Mouse (Mus musculus) MEL (cell line): ENCODE measurements around the gene Grk2. TPM values are rescaled to one million over a fixed set of nuclear protein-coding genes. Genes with fewer than 3 reads are reported as not detected.
A peak's percentile ranks its signal among the peaks of the same experiment; 100 is the strongest.

Experiments
- DNase-seq: peaks from one replicate; pipeline ENCODE4 v3.0.0; 2011; ENCODE audit warnings: low read depth, low spot score
- H3K27ac ChIP-seq: 2 replicates; pipeline ENCODE4 v1.5.1; 2012; ENCODE audit warnings: low read depth, mild to moderate bottlenecking, control low read depth, low read length, moderate library complexity; ENCODE audit not compliant: control insufficient read depth
- H3K27me3 ChIP-seq, 2 experiments: fragments of 150-350 bp in 1 of 2; sonication (generic) in 1 of 2; 2 replicates each; pipeline ENCODE4 v1.6.1; 2012; ENCODE audit warnings: low read length in 2 of 2, mild to moderate bottlenecking in 2 of 2, improper control_type of control experiment in 1 of 2, moderate library complexity in 1 of 2; ENCODE audit not compliant: insufficient read depth in 2 of 2, control insufficient read depth in 1 of 2
- H3K36me3 ChIP-seq, 2 experiments: 2 replicates each; pipeline ENCODE4 v1.6.1; 2012 to 2014; ENCODE audit warnings: low read length in 2 of 2, improper control_type of control experiment in 1 of 2, inconsistent platforms in 1 of 2, mild to moderate bottlenecking in 1 of 2; ENCODE audit not compliant: insufficient read depth in 2 of 2, control insufficient read depth in 1 of 2
- H3K4me1 ChIP-seq, 2 experiments: fragments of 150-350 bp in 1 of 2; sonication (generic) in 1 of 2; 2 replicates each; pipeline ENCODE4 v1.6.1; 2012; ENCODE audit warnings: low read length in 2 of 2, improper control_type of control experiment in 1 of 2, mild to moderate bottlenecking in 1 of 2; ENCODE audit not compliant: insufficient read depth in 2 of 2, control insufficient read depth in 1 of 2
- H3K4me3 ChIP-seq, 2 experiments: fragments of 150-350 bp in 1 of 2; sonication (generic) in 1 of 2; 2 replicates each; pipeline ENCODE4 v1.5.1; 2012; ENCODE audit warnings: low read depth in 2 of 2, low read length in 2 of 2, mild to moderate bottlenecking in 2 of 2, moderate library complexity in 2 of 2, control low read depth in 1 of 2, improper control_type of control experiment in 1 of 2; ENCODE audit not compliant: control insufficient read depth in 1 of 2, insufficient read depth in 1 of 2
- H3K79me2 ChIP-seq: 2 replicates; pipeline ENCODE4 v1.6.1; 2012; ENCODE audit warnings: mild to moderate bottlenecking, low read length, moderate library complexity; ENCODE audit not compliant: control insufficient read depth, poor library complexity, insufficient read depth
- H3K9ac ChIP-seq: 2 replicates; pipeline ENCODE4 v1.6.1; 2012; ENCODE audit warnings: low read depth, mild to moderate bottlenecking, control low read depth, low read length, moderate library complexity; ENCODE audit not compliant: control insufficient read depth, poor library complexity, severe bottlenecking
- H3K9me3 ChIP-seq: fragments of 150-350 bp; sonication (generic); replicated peaks from 2 replicates; pipeline ENCODE4 v1.6.1; 2012; ENCODE audit warnings: mild to moderate bottlenecking, low read length, improper control_type of control experiment, moderate library complexity; ENCODE audit not compliant: insufficient read depth
- BHLHE40 ChIP-seq: IDR thresholded peaks from 2 replicates; pipeline ENCODE4 v1.6.1; 2012; ENCODE audit warnings: low read depth, mild to moderate bottlenecking, inconsistent platforms, low read length, improper control_type of control experiment, borderline replicate concordance
- CHD2 ChIP-seq: IDR thresholded peaks from 2 replicates; pipeline ENCODE4 v1.6.1; 2011; ENCODE audit warnings: low read length, improper control_type of control experiment
- CTCF ChIP-seq, 3 experiments: IDR thresholded peaks in 2 of 3; conservative IDR thresholded peaks in 1 of 3; 2 replicates each; pipeline ENCODE4 v1.5.1; 2011 to 2012; ENCODE audit warnings: low read length in 3 of 3, low read depth in 2 of 3, mild to moderate bottlenecking in 2 of 3, improper control_type of control experiment in 1 of 3, inconsistent platforms in 1 of 3, mixed read lengths in 1 of 3, moderate library complexity in 1 of 3; ENCODE audit not compliant: control insufficient read depth in 1 of 3, insufficient read depth in 1 of 3, poor library complexity in 1 of 3, severe bottlenecking in 1 of 3
- ELF1 ChIP-seq: IDR thresholded peaks from 2 replicates; pipeline ENCODE4 v1.6.1; 2014; ENCODE audit warnings: low read depth, mild to moderate bottlenecking, inconsistent platforms, low read length, improper control_type of control experiment, moderate library complexity
- ETS1 ChIP-seq: IDR thresholded peaks from 2 replicates; pipeline ENCODE4 v1.6.1; 2012; ENCODE audit warnings: low read depth, mild to moderate bottlenecking, inconsistent platforms, low read length, improper control_type of control experiment, moderate library complexity
- GATA1 ChIP-seq: IDR thresholded peaks from 2 replicates; pipeline ENCODE4 v1.6.1; 2011; ENCODE audit warnings: low read depth, low read length, improper control_type of control experiment
- HCFC1 ChIP-seq: IDR thresholded peaks from 2 replicates; pipeline ENCODE4 v1.6.1; 2012; ENCODE audit warnings: low read depth, mild to moderate bottlenecking, inconsistent platforms, low read length, improper control_type of control experiment, moderate library complexity
- KAT2A ChIP-seq: conservative IDR thresholded peaks from 2 replicates; pipeline ENCODE4 v1.6.1; 2012; ENCODE audit warnings: low read depth, low read length, improper control_type of control experiment, inconsistent platforms
- MAX ChIP-seq: IDR thresholded peaks from 2 replicates; pipeline ENCODE4 v1.6.1; 2011; ENCODE audit warnings: low read length, improper control_type of control experiment
- MAZ ChIP-seq: IDR thresholded peaks from 2 replicates; pipeline ENCODE4 v1.6.1; 2012; ENCODE audit warnings: low read depth, mild to moderate bottlenecking, inconsistent platforms, low read length, improper control_type of control experiment
- MXI1 ChIP-seq: IDR thresholded peaks from 2 replicates; pipeline ENCODE4 v1.6.1; 2011; ENCODE audit warnings: mild to moderate bottlenecking, low read depth, low read length, improper control_type of control experiment
- MYB ChIP-seq: IDR thresholded peaks from 2 replicates; pipeline ENCODE4 v1.6.1; 2011; ENCODE audit warnings: mild to moderate bottlenecking, low read depth, low read length, improper control_type of control experiment
- MYC ChIP-seq: IDR thresholded peaks from 2 replicates; pipeline ENCODE4 v1.6.1; 2011; ENCODE audit warnings: low read depth, mild to moderate bottlenecking, low read length, improper control_type of control experiment, moderate library complexity
- NELFE ChIP-seq: IDR thresholded peaks from 2 replicates; pipeline ENCODE4 v1.6.1; 2011; ENCODE audit warnings: low read depth, low read length, improper control_type of control experiment
- NRF1 ChIP-seq: IDR thresholded peaks from 2 replicates; pipeline ENCODE4 v1.6.1; 2014; ENCODE audit warnings: low read depth, mild to moderate bottlenecking, inconsistent platforms, low read length, improper control_type of control experiment, moderate library complexity; ENCODE audit not compliant: poor library complexity, insufficient read depth, severe bottlenecking
- POLR2A ChIP-seq, 2 experiments: IDR thresholded peaks; 2 replicates each; pipeline ENCODE4 v1.6.1; 2011 to 2012; ENCODE audit warnings: low read length in 2 of 2, mild to moderate bottlenecking in 2 of 2, control low read depth in 1 of 2, improper control_type of control experiment in 1 of 2, low read depth in 1 of 2, moderate library complexity in 1 of 2; ENCODE audit not compliant: control insufficient read depth in 1 of 2, insufficient read depth in 1 of 2, poor library complexity in 1 of 2
- POLR2AphosphoS5 ChIP-seq: IDR thresholded peaks from 2 replicates; pipeline ENCODE4 v1.6.1; 2012; ENCODE audit warnings: low read depth, borderline replicate concordance, mild to moderate bottlenecking, inconsistent platforms, low read length, moderate library complexity, mixed read lengths
- RAD21 ChIP-seq: IDR thresholded peaks from 2 replicates; pipeline ENCODE4 v1.6.1; 2011; ENCODE audit warnings: mild to moderate bottlenecking, low read depth, low read length, improper control_type of control experiment
- SIN3A ChIP-seq: IDR thresholded peaks from 2 replicates; pipeline ENCODE4 v1.6.1; 2012; ENCODE audit warnings: low read length, improper control_type of control experiment, inconsistent platforms
- SMC3 ChIP-seq: IDR thresholded peaks from 2 replicates; pipeline ENCODE4 v1.6.1; 2011; ENCODE audit warnings: low read depth, low read length, improper control_type of control experiment
- TAL1 ChIP-seq: IDR thresholded peaks from 2 replicates; pipeline ENCODE4 v1.6.1; 2012; ENCODE audit warnings: mild to moderate bottlenecking, inconsistent platforms, low read length, moderate library complexity, mixed read lengths
- TBP ChIP-seq: IDR thresholded peaks from 2 replicates; pipeline ENCODE4 v1.8.0; 2011; ENCODE audit warnings: low read depth, low read length, improper control_type of control experiment
- TCF12 ChIP-seq: IDR thresholded peaks from 2 replicates; pipeline ENCODE4 v1.6.1; 2014; ENCODE audit warnings: low read depth, mild to moderate bottlenecking, inconsistent platforms, low read length, improper control_type of control experiment, moderate library complexity
- ZMIZ1 ChIP-seq: IDR thresholded peaks from 2 replicates; pipeline ENCODE4 v1.6.1; 2012; ENCODE audit warnings: low read depth, mild to moderate bottlenecking, inconsistent platforms, low read length, improper control_type of control experiment, moderate library complexity
- ZNF384 ChIP-seq: IDR thresholded peaks from 2 replicates; pipeline ENCODE4 v1.6.1; 2012; ENCODE audit warnings: low read depth, mild to moderate bottlenecking, inconsistent platforms, low read length, improper control_type of control experiment
- polyA plus RNA-seq, 2 experiments: library from polyadenylated mRNA; stranded (reverse) in 1 of 2; unstranded in 1 of 2; fragments of >175 nt in 1 of 2; fragments of >200 nt in 1 of 2; gene quantifications; 2 replicates each; pipeline versions ENCODE4 v1.2.1 to v1.2.4; 2012; ENCODE audit warnings: low replicate concordance in 2 of 2, low read depth in 1 of 2; ENCODE audit not compliant: insufficient read length in 2 of 2, insufficient read depth in 1 of 2, missing spikeins in 1 of 2
- total RNA-seq: library from RNA; depleted of rRNA; stranded (reverse); fragments of 300-350 nt; gene quantifications from 2 replicates; pipeline ENCODE4 v1.2.3, GENCODE M21; 2012

The Grk2 gene
- total and polyA plus RNA-seq, 3 experiments: 75.2 to 105 TPM; not detected in 1

DNA sequence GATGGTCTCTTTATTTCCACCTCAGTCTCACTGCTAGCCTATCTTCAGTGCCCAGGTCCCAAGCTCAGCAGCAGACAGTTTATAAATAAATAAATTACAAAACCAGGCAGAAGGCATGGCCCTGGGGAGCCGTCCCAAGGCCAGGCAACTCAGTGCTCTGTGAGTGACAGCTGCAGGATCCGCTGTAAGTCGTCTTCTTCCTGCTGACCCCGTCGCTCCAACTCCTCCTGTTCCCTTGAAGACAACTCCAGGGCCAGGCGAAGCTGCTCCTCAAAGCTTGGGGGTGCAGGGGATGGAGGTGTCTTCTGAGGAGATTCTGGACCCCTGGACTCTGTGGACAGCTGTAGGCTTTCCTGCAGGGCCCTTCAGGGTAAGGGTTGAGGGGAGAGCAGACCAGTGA is 35.8 kb downstream of the Grk2 start:
- Histone ChIP-seq H3K4me3 (no peak overlapping the region), H3K27ac (no peak overlapping the region), H3K9ac (no peak overlapping the region), H3K36me3 (no peaks in the 10 kb centered on the region), H3K79me2 (no peaks in the 10 kb centered on the region; the same call in 1 of the 2 replicates), H3K27me3 (no peaks in the 10 kb centered on the region), H3K4me1 (peaks cover 3% of the 10 kb centered on the region in 2 experiments; a peak in 3 of 4 replicates), H3K9me3 (no peaks in the 10 kb centered on the region)
- no peak for TF ChIP-seq MAX
- TF ChIP-seq MAZ: no peak
- no peak for TF ChIP-seq CTCF (IDR thresholded peaks at IDR 0.05 in 2 of 3, conservative IDR thresholded peaks at IDR 0.05 in 1 of 3; ENCODE audit: control insufficient read depth in 1 of 3, insufficient read depth in 1 of 3, low read depth in 2 of 3, low read length in 3 of 3, poor library complexity in 1 of 3, severe bottlenecking in 1 of 3)
- no peak for TF ChIP-seq POLR2AphosphoS5
- no peak for TF ChIP-seq RAD21
- TF ChIP-seq CHD2: no peak
- TF ChIP-seq ZNF384: no peak
- TF ChIP-seq BHLHE40: no peak
- TF ChIP-seq MYB: no peak
- TF ChIP-seq ETS1: no peak
- no peak for TF ChIP-seq MYC
- no peak for TF ChIP-seq NRF1
- TF ChIP-seq KAT2A: no peak
- TF ChIP-seq NELFE: no peak
- TF ChIP-seq TCF12: no peak
- no peak for TF ChIP-seq SMC3
- TF ChIP-seq SIN3A: no peak
- TF ChIP-seq TBP: no peak
- no peak for TF ChIP-seq GATA1
- no peak for DNase-seq

GRCm38 (mm10) chr19:4268566-4269361 is 37.3 kb downstream of the Grk2 start, which contains the start of gene Ssh3:
Gene Ssh3 (minus strand): TSS chr19:4269180.
- H3K9ac ChIP-seq: peak within 1 kb of the TSS; percentile 62
- no peaks in the 10 kb centered on the region for H3K9me3 ChIP-seq
- TF ChIP-seq MAZ (peak; percentile 86; the same call in 1 of the 2 replicates), HCFC1 (peak; percentile 57), RAD21 (no peak), TAL1 (no peak), POLR2A (IDR thresholded peaks at IDR 0.05; ENCODE audit: control insufficient read depth in 1 of 2, insufficient read depth in 1 of 2, low read depth in 1 of 2, low read length in 2 of 2, poor library complexity in 1 of 2) (peak in 1 of 2 experiments; percentile 49; a peak in 1 of 4 replicates), TCF12 (no peak), POLR2AphosphoS5 (no peak), MXI1 (peak; percentile 25; the same call in 1 of the 2 replicates), ZMIZ1 (no peak), SIN3A (peak; percentile 75; the same call in 1 of the 2 replicates), ELF1 (peak; percentile 82)
- H3K27me3 ChIP-seq: no peaks in the 10 kb centered on the region
- H3K4me3 ChIP-seq: peak within 1 kb of the TSS; percentile 63 to 79
- DNase-seq: peak; percentile 76
- no peaks in the 10 kb centered on the region for H3K36me3 ChIP-seq
- no peak within 1 kb of the TSS for H3K27ac ChIP-seq
- no peaks in the 10 kb centered on the region; the same call in 1 of the 2 replicates for H3K79me2 ChIP-seq
- H3K4me1 ChIP-seq: peaks cover 3% of the 10 kb centered on the region in 2 experiments; a peak in 3 of 4 replicates
